Comparison of ENCODE assay signal across 11 mouse cellular contexts in genomic region chr17:6729244-6729742, GRCm38 (mm10). TPM values are rescaled to one million over a fixed set of nuclear protein-coding genes. Genes with fewer than 3 reads are reported as not detected.
DNase-seq lines count a peak whose midpoint lies in the region; ATAC-seq lines count a peak whose summit lies in the region.
"Had no signal": no experiment of that assay in that cellular context is flagged by ENCODE, and none has a peak within 500 bp of the region (broad histone marks: within the 10 kb centered on the region; RNA-seq: fewer than 3 reads in every experiment).

No protein-coding gene starts in this region.

- H3K9me3 ChIP-seq in hindbrain, embryonic 11.5 days (ENCODE audit: control insufficient read depth, low read length) = no peaks in the 10 kb centered on the region
- H3K9me3 ChIP-seq in liver, embryonic 12.5 days (replicated peaks) = no peaks in the 10 kb centered on the region
- H3K9me3 ChIP-seq: heart, embryonic 13.5 days had no signal

- no peak overlapping the region for H3K9ac ChIP-seq in hindbrain, embryonic 11.5 days (ENCODE audit: low read depth, low read length)
- H3K9ac ChIP-seq in liver, embryonic 12.5 days = no peak overlapping the region
- H3K9ac ChIP-seq: heart, embryonic 13.5 days had no signal

- H3K27me3 ChIP-seq in hindbrain, embryonic 11.5 days (ENCODE audit: control insufficient read depth, insufficient read depth, low read length) = no peaks in the 10 kb centered on the region
- no peaks in the 10 kb centered on the region for H3K27me3 ChIP-seq in liver, embryonic 12.5 days (replicated peaks)
- H3K27me3 ChIP-seq: heart, embryonic 13.5 days; Patski had no signal

- no peaks in the 10 kb centered on the region for H3K4me1 ChIP-seq in hindbrain, embryonic 11.5 days (replicated peaks; ENCODE audit: control insufficient read depth, insufficient read depth, low read length)
- no peaks in the 10 kb centered on the region for H3K4me1 ChIP-seq in liver, embryonic 12.5 days
- H3K4me1 ChIP-seq: heart, embryonic 13.5 days had no signal

- no peaks in the 10 kb centered on the region for H3K36me3 ChIP-seq in hindbrain, embryonic 11.5 days (ENCODE audit: control insufficient read depth, insufficient read depth, low read length)
- no peaks in the 10 kb centered on the region for H3K36me3 ChIP-seq in liver, embryonic 12.5 days
- H3K36me3 ChIP-seq: heart, embryonic 13.5 days had no signal

- WGBS in hindbrain, embryonic 11.5 days = 23% methylated on average over 6 of the region's 6 CpGs
- WGBS in liver, embryonic 12.5 days (ENCODE audit: insufficient replicate concordance) = 29% methylated on average over 6 of the region's 6 CpGs

- no peak for ATAC-seq in cerebellum, adult (ENCODE audit: insufficient number of reproducible peaks, low FRiP score, low TSS enrichment)
- ATAC-seq in hindbrain, embryonic 11.5 days (ENCODE audit: low FRiP score) = peak; percentile 33; the same call in 1 of the 2 replicates
- no peak for ATAC-seq in liver, embryonic 12.5 days
- ATAC-seq: Patski had no signal

- peak; percentile 83 to 86 for DNase-seq in cerebellum, postnatal 10 days
- DNase-seq in MN1 (ENCODE audit: low spot score) = peak; percentile 75
- no peak for DNase-seq in hindbrain, embryonic 11.5 days (ENCODE audit: low spot score)
- peak; percentile 43 to 61 for DNase-seq in lung, postnatal 4 days
- DNase-seq in adrenal gland, postnatal 25 days = no peak
- no peak for DNase-seq in embryo, embryonic 10 days (ENCODE audit: low spot score)

- H3K4me2 ChIP-seq in hindbrain, embryonic 11.5 days (replicated peaks; ENCODE audit: low read depth, low read length) = no peak overlapping the region
- no peak overlapping the region for H3K4me2 ChIP-seq in liver, embryonic 12.5 days
- H3K4me2 ChIP-seq: heart, embryonic 13.5 days had no signal

- no peak overlapping the region for H3K4me3 ChIP-seq in hindbrain, embryonic 11.5 days (ENCODE audit: low read depth, low read length)
- H3K4me3 ChIP-seq in liver, embryonic 12.5 days = no peak overlapping the region
- H3K4me3 ChIP-seq: heart, embryonic 13.5 days had no signal

- H3K27ac ChIP-seq in hindbrain, embryonic 11.5 days (ENCODE audit: low read depth, low read length) = 0 out of 2 replicates have a peak overlapping the region, but pooled peaks have one; percentile 20
- no peak overlapping the region for H3K27ac ChIP-seq in liver, embryonic 12.5 days
- H3K27ac ChIP-seq: heart, embryonic 13.5 days; macrophage had no signal

RNA-seq across cellular contexts. Expression of gene Ezr, which starts 53.3 kb away (rescaled TPM):
- polyA plus RNA-seq in hindbrain, embryonic 11.5 days (2014; fragmentation: Nextera tagmentation; extraction: Ambion mirVana) = 73.8 and 91.1 TPM in 2 replicates
- total RNA-seq in adrenal gland, postnatal 25 days (2021) = 17.9 and 29.0 TPM in 2 replicates
- 67.9 and 72.4 TPM in 2 replicates for polyA plus RNA-seq in liver, embryonic 12.5 days (2016; fragmentation: Nextera tagmentation; extraction: Ambion mirVana)

Comparison
In these comparisons a context has a peak if more than half of its experiments do, and no peak if none do; other contexts are left out.
1. DNase-seq: peak in cerebellum, postnatal 10 days (2 of 2), MN1 (single experiment) and lung, postnatal 4 days (2 of 2); none in hindbrain, embryonic 11.5 days (single experiment), adrenal gland, postnatal 25 days (single experiment) and embryo, embryonic 10 days (single experiment).